Mouse (Mus musculus): ENCODE measurements at regions not wholly inside any gene's neighbourhood (a gene's known extent, or its start where the extent isn't known, plus 50 kb on each side); places are given as distances from the start of the nearest gene placed in this dataset.
A peak's percentile ranks its signal among the peaks of the same experiment; 100 is the strongest.

DNA sequence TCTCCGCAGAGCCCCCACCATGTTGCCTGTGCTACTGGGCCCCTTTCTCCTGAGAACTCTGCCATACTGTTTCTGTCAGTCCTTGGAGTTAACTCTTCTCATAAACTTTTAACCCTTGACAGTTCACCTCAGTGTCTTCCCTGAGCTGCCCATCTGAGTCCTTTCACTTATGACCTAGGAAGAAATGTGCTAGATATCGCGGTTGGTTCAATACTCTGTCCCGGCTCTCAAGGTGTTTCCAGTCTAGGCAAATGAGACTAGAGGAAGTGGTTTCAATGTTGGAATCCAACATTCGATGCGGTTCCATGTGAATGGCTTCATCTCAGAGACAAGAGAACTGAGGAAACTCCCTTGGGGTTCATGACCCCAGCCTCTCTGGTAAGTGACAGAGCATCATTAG lies 176.1 kb downstream of the Clic5 start:
- no peak for ATAC-seq (ENCODE audit: low read depth)
- H3K27ac ChIP-seq (ENCODE audit: low read depth, low read length), result no peak overlapping the region
- H3K9me3 ChIP-seq (ENCODE audit: control insufficient read depth, low read length), result no peaks in the 10 kb centered on the region
- WGBS, result 96% methylated on average over 6 of the region's 6 CpGs
- H3K4me2 ChIP-seq (ENCODE audit: low read depth, low read length), result no peak overlapping the region
- no peaks in the 10 kb centered on the region for H3K27me3 ChIP-seq (ENCODE audit: control insufficient read depth, insufficient read depth, low read length)
- no peaks in the 10 kb centered on the region for H3K36me3 ChIP-seq (ENCODE audit: control insufficient read depth, insufficient read depth, low read length)
- no peak overlapping the region for H3K4me3 ChIP-seq (ENCODE audit: low read depth, low read length)
- H3K9ac ChIP-seq (replicated peaks; ENCODE audit: low read depth, low read length), result no peak overlapping the region
- no peaks in the 10 kb centered on the region for H3K4me1 ChIP-seq (ENCODE audit: control insufficient read depth, insufficient read depth, low read length)

DNA sequence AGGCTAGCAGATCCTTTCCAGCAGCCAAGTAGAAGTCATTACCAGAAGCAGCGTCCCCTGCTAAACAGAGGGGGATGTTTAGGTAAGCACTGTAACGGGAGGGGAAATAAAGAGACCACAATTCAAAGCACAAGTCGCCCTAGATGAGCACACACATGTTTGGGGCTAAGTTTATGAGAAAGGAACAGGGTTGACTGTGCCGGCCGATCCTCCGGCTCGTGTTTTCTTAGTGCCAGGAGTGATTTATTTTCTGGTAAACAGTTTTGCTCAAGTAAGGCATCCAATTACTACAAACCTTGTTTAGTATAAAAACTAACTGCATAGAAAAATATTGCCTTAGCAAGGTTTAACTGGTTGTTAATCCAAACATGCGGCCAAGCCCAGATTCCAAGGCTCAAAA lies 178.1 kb downstream of the Clic5 start:
- 72% methylated on average over 8 of the region's 8 CpGs for WGBS
- ATAC-seq (ENCODE audit: low read depth), result no peak
- H3K4me1 ChIP-seq (ENCODE audit: control insufficient read depth, insufficient read depth, low read length), result no peaks in the 10 kb centered on the region
- H3K4me3 ChIP-seq (ENCODE audit: low read depth, low read length), result no peak overlapping the region
- no peaks in the 10 kb centered on the region for H3K36me3 ChIP-seq (ENCODE audit: control insufficient read depth, insufficient read depth, low read length)
- no peak overlapping the region for H3K9ac ChIP-seq (replicated peaks; ENCODE audit: low read depth, low read length)
- no peaks in the 10 kb centered on the region for H3K9me3 ChIP-seq (ENCODE audit: control insufficient read depth, low read length)
- H3K27me3 ChIP-seq (ENCODE audit: control insufficient read depth, insufficient read depth, low read length), result no peaks in the 10 kb centered on the region
- no peak overlapping the region for H3K27ac ChIP-seq (ENCODE audit: low read depth, low read length)
- no peak overlapping the region for H3K4me2 ChIP-seq (ENCODE audit: low read depth, low read length)

DNA sequence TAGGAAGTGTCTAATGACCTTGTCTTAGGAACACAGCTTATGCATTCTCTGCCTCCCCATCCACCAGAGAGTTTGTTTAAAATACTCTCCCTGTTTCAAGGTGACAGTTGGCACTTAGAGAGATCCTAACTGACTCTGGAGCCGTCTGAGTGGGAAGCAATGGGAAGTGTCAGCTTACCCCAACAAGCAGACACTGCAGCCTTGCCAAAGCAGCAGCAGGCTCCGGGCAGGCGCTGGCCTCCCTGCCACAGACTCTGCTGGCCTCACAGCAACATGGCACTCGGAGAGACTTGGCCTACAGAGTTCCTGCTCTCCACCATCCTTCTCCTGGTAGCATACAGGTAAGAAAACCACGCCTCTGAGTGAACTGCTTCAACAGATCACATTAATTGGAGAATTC lies 179.2 kb downstream of the Clic5 start:
- no peak overlapping the region for H3K4me2 ChIP-seq (ENCODE audit: low read depth, low read length)
- no peaks in the 10 kb centered on the region for H3K36me3 ChIP-seq (ENCODE audit: control insufficient read depth, insufficient read depth, low read length)
- H3K4me3 ChIP-seq (ENCODE audit: low read depth, low read length), result no peak overlapping the region
- no peak overlapping the region for H3K27ac ChIP-seq (ENCODE audit: low read depth, low read length)
- no peak overlapping the region for H3K9ac ChIP-seq (replicated peaks; ENCODE audit: low read depth, low read length)
- H3K4me1 ChIP-seq (ENCODE audit: control insufficient read depth, insufficient read depth, low read length), result no peaks in the 10 kb centered on the region
- H3K9me3 ChIP-seq (ENCODE audit: control insufficient read depth, low read length), result no peaks in the 10 kb centered on the region
- WGBS, result 49% methylated on average over 5 of the region's 5 CpGs
- ATAC-seq (ENCODE audit: low read depth), result no peak
- H3K27me3 ChIP-seq (ENCODE audit: control insufficient read depth, insufficient read depth, low read length), result no peaks in the 10 kb centered on the region

DNA sequence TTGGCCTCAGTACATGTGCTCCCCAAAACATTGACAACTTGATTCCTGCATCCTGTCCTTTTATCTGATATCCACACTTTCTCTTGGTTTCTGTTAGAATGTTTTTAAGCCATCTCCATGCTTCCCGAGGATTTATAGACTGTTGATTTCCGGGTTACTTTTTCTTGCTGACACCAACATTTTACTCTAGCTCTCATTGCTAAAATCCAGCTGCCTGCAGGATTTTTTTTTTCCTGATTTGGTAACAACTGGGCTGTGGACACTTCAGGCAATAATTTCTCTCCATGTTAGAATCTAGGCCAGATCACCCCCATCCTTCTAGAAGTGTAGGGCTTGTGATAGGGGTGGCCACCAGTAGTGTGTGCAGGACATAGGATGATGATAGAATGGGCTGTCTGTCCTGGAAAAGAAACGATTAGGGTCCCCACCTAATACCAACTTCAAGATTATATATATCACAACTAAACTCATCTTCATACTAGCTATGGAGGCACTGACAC lies 182.6 kb downstream of the Clic5 start:
- Histone ChIP-seq H3K4me1 (ENCODE audit: control insufficient read depth, insufficient read depth, low read length) (no peaks in the 10 kb centered on the region), H3K9me3 (ENCODE audit: control insufficient read depth, low read length) (no peaks in the 10 kb centered on the region), H3K9ac (replicated peaks; ENCODE audit: low read depth, low read length) (no peak overlapping the region), H3K36me3 (ENCODE audit: control insufficient read depth, insufficient read depth, low read length) (no peaks in the 10 kb centered on the region), H3K27ac (ENCODE audit: low read depth, low read length) (no peak overlapping the region), H3K4me2 (ENCODE audit: low read depth, low read length) (no peak overlapping the region), H3K4me3 (ENCODE audit: low read depth, low read length) (no peak overlapping the region), H3K27me3 (ENCODE audit: control insufficient read depth, insufficient read depth, low read length) (no peaks in the 10 kb centered on the region)
- no peak for ATAC-seq (ENCODE audit: low read depth)
- 90% methylated on average over 3 of the region's 3 CpGs for WGBS

DNA sequence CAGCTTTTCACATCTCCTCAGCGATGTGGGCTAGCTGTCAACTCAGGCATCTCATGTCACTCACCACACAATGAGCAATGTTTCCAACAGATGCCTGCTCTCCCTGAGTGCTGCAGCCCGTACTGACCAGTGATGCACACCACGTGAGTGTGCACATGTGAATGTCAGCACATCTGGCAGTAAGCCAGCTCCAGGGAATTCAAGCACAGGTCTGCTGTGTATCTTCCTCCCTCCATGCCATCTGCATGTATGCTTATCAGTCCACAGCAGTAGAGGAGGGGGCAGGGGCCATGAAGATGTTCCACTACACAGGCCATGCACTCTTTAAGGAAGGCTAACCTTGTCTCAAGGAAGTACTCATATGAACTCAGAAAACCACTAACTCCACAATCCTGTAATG lies 183.2 kb downstream of the Clic5 start:
- no peaks in the 10 kb centered on the region for H3K9me3 ChIP-seq (ENCODE audit: control insufficient read depth, low read length)
- no peak overlapping the region for H3K9ac ChIP-seq (replicated peaks; ENCODE audit: low read depth, low read length)
- no peak overlapping the region for H3K27ac ChIP-seq (ENCODE audit: low read depth, low read length)
- H3K4me1 ChIP-seq (ENCODE audit: control insufficient read depth, insufficient read depth, low read length), result no peaks in the 10 kb centered on the region
- H3K4me2 ChIP-seq (ENCODE audit: low read depth, low read length), result no peak overlapping the region
- no peaks in the 10 kb centered on the region for H3K27me3 ChIP-seq (ENCODE audit: control insufficient read depth, insufficient read depth, low read length)
- H3K36me3 ChIP-seq (ENCODE audit: control insufficient read depth, insufficient read depth, low read length), result no peaks in the 10 kb centered on the region
- ATAC-seq (ENCODE audit: low read depth), result no peak
- 69% methylated on average over 3 of the region's 3 CpGs for WGBS
- H3K4me3 ChIP-seq (ENCODE audit: low read depth, low read length), result no peak overlapping the region

DNA sequence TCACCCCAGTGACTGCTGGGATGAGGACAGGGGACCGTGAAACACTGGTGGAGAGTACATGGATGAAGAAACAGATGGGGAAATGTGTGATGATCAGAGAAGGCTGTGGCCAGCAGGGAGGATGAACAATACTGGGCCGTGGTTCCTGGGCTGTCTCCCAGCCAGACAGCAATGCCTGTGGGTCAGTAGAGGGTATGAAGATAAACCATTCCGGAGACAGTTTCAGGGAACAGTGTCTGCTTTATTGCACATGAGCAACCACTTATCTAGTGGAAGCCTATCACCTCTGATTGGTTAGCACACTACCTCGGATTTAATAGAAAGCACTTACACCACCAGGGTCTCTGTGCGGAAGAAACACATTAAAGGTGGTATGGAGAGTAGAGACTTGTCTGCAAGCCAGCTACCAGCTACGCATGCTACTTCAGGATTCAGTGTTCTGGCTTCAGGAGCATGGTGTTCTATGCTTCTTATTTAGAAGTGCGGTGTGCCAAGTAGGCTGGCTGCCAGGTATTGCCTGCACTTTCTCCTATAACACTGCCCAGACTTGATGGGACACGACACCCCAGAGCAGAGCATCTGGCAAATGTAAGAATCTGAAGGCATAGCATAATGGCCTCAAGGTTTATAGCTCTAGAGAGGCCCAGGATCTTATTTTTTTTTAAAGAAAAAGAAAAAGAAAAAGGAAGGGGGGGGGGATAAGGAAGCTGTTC lies 185.5 kb downstream of the Clic5 start:
- no peaks in the 10 kb centered on the region for H3K4me1 ChIP-seq (ENCODE audit: control insufficient read depth, insufficient read depth, low read length)
- no peaks in the 10 kb centered on the region for H3K36me3 ChIP-seq (ENCODE audit: control insufficient read depth, insufficient read depth, low read length)
- H3K9ac ChIP-seq (replicated peaks; ENCODE audit: low read depth, low read length), result no peak overlapping the region
- 83% methylated on average over 8 of the region's 8 CpGs for WGBS
- no peak overlapping the region for H3K4me3 ChIP-seq (ENCODE audit: low read depth, low read length)
- ATAC-seq (ENCODE audit: low read depth), result no peak
- no peaks in the 10 kb centered on the region for H3K27me3 ChIP-seq (ENCODE audit: control insufficient read depth, insufficient read depth, low read length)
- H3K4me2 ChIP-seq (ENCODE audit: low read depth, low read length), result no peak overlapping the region
- H3K9me3 ChIP-seq (ENCODE audit: control insufficient read depth, low read length), result no peaks in the 10 kb centered on the region
- H3K27ac ChIP-seq (ENCODE audit: low read depth, low read length), result no peak overlapping the region

DNA sequence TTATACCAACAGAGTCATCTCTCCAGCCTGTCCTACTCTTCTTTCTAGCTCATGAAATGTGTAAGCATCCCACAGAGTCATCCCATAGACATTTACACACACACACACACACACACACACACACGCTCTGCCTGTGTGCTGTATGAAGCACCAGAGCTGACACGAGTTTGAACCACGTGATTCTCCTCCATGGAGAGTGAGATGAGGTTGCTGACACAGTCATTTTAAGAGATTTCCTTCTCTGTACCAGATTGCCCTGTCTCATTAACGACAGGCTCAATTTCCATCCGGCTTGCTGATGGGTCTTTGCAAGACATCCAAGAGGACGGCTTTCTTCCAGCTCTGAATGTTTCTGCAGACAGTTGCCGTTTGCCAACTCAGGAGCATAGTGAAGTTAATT lies 190.0 kb downstream of the Clic5 start:
- H3K27ac ChIP-seq (ENCODE audit: low read depth, low read length), result no peak overlapping the region
- H3K36me3 ChIP-seq (ENCODE audit: control insufficient read depth, insufficient read depth, low read length), result no peaks in the 10 kb centered on the region
- ATAC-seq (ENCODE audit: low read depth), result no peak
- no peak overlapping the region for H3K4me3 ChIP-seq (ENCODE audit: low read depth, low read length)
- no peaks in the 10 kb centered on the region for H3K27me3 ChIP-seq (ENCODE audit: control insufficient read depth, insufficient read depth, low read length)
- H3K4me2 ChIP-seq (ENCODE audit: low read depth, low read length), result no peak overlapping the region
- no peak overlapping the region for H3K9ac ChIP-seq (replicated peaks; ENCODE audit: low read depth, low read length)
- H3K4me1 ChIP-seq (ENCODE audit: control insufficient read depth, insufficient read depth, low read length), result no peaks in the 10 kb centered on the region
- WGBS, result 77% methylated on average over 7 of the region's 7 CpGs
- H3K9me3 ChIP-seq (ENCODE audit: control insufficient read depth, low read length), result no peaks in the 10 kb centered on the region

DNA sequence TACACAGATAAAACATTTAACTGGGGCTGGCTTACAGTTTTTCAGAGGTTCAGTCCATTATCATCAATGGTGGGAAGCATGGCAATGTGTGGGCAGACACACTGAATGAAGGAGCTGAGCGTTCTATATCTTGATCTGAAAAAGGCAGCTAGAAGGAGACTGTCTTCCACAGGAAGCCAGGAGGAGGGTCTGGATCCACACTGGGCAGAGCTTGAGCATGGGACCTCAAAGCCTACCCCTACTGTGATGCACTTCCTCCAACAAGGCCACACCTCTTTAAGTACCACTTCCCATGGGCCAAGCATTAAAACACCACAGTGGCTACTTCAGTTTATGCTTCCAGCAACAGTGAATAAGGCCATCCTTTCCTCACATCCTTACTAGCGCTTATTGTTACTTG lies 200.5 kb downstream of the Clic5 start:
- Histone ChIP-seq H3K9ac (replicated peaks; ENCODE audit: low read depth, low read length) (no peak overlapping the region), H3K9me3 (ENCODE audit: control insufficient read depth, low read length) (no peaks in the 10 kb centered on the region), H3K27ac (ENCODE audit: low read depth, low read length) (no peak overlapping the region), H3K4me1 (ENCODE audit: control insufficient read depth, insufficient read depth, low read length) (no peaks in the 10 kb centered on the region), H3K27me3 (ENCODE audit: control insufficient read depth, insufficient read depth, low read length) (no peaks in the 10 kb centered on the region), H3K4me2 (ENCODE audit: low read depth, low read length) (no peak overlapping the region), H3K4me3 (ENCODE audit: low read depth, low read length) (no peak overlapping the region), H3K36me3 (ENCODE audit: control insufficient read depth, insufficient read depth, low read length) (no peaks in the 10 kb centered on the region)
- WGBS, result 90% methylated on average over 2 of the region's 2 CpGs
- no peak for ATAC-seq (ENCODE audit: low read depth)

DNA sequence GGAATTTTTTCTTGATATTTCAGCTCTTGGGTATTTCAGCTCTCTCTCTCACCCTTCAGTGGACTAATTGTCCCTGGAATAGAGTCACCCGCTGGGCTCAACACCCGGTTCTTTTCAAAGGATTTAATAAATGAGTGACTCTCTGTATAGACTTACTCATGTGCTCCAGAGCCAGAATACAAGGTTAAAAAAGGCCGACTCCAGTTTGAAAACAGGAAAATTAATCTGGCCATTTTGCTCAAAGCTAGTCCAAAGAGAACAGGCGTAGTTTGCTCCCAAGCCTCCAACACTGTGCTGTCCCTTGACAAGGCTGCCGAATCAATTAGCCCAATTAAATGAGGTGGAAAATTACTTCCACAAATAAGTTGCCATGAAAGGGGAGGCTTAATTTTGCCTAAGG lies 209.4 kb downstream of the Clic5 start:
- Histone ChIP-seq H3K36me3 (ENCODE audit: control insufficient read depth, insufficient read depth, low read length) (no peaks in the 10 kb centered on the region), H3K4me2 (ENCODE audit: low read depth, low read length) (no peak overlapping the region), H3K4me3 (ENCODE audit: low read depth, low read length) (no peak overlapping the region), H3K9ac (replicated peaks; ENCODE audit: low read depth, low read length) (no peak overlapping the region), H3K27ac (ENCODE audit: low read depth, low read length) (no peak overlapping the region), H3K9me3 (ENCODE audit: control insufficient read depth, low read length) (no peaks in the 10 kb centered on the region), H3K4me1 (ENCODE audit: control insufficient read depth, insufficient read depth, low read length) (0 out of 2 replicates have a peak, but pooled peaks cover 2% of the 10 kb centered on the region), H3K27me3 (ENCODE audit: control insufficient read depth, insufficient read depth, low read length) (no peaks in the 10 kb centered on the region)
- peak; percentile 68; the same call in 1 of the 2 replicates for ATAC-seq (ENCODE audit: low read depth)
- 20% methylated on average over 5 of the region's 5 CpGs for WGBS
